Comparison of ENCODE assay signal across 18 mouse cellular contexts in genomic region chr17:74819711-74820110, GRCm38 (mm10).
A peak's percentile ranks its signal among the peaks of the same experiment; 100 is the strongest.
DNase-seq lines count a peak whose midpoint lies in the region.
"Had no signal": no experiment of that assay in that cellular context is flagged by ENCODE, and none has a peak within 500 bp of the region (broad histone marks: within the 10 kb centered on the region; RNA-seq: fewer than 3 reads in every experiment).

No protein-coding gene starts in this region.

- DNase-seq in 3134 (ENCODE audit: extremely low read depth, insufficient read length, low spot score) = peak; percentile 72
- DNase-seq in 3T3-L1 (ENCODE audit: low read depth, low spot score) = peak; percentile 92
- DNase-seq in Muller cell, postnatal 12 days (ENCODE audit: inconsistent ontology term) = peak; percentile 83
- peak; percentile 46 for DNase-seq in brain, adult 2 months (ENCODE audit: low read depth, low spot score)
- DNase-seq in cerebellum, postnatal 10 days = no peak
- DNase-seq in ovary, postnatal 10 days (ENCODE audit: low spot score) = no peak
- DNase-seq in spleen, adult 12 weeks (ENCODE audit: low spot score) = no peak
- DNase-seq: cerebellum, adult 11 months; cerebellum, adult 9-10 months; gastrocnemius, postnatal 10 days; kidney, adult 18-20 months; kidney, postnatal 25 days; liver, embryonic 13.5 days; lung, embryonic 14.5 days; lung, postnatal 14 days; right cerebral cortex, postnatal 25 days; thymus, adult 2 months; thymus, postnatal 4 days had no signal

Comparison
In these comparisons a context has a peak if more than half of its experiments do, and no peak if none do; other contexts are left out.
1. DNase-seq: peak in 3134 (single experiment), 3T3-L1 (single experiment), Muller cell, postnatal 12 days (single experiment) and brain, adult 2 months (single experiment); none in cerebellum, postnatal 10 days (0 of 2), ovary, postnatal 10 days (single experiment) and spleen, adult 12 weeks (single experiment).